Mouse (Mus musculus) cerebellum, adult 18-20 months (tissue): ENCODE results near the gene Pou2f3.

Experiments
- DNase-seq, 2 experiments: peaks; one replicate each; pipeline ENCODE4 v3.0.0; 2021

Pou2f3 gene

DNA sequence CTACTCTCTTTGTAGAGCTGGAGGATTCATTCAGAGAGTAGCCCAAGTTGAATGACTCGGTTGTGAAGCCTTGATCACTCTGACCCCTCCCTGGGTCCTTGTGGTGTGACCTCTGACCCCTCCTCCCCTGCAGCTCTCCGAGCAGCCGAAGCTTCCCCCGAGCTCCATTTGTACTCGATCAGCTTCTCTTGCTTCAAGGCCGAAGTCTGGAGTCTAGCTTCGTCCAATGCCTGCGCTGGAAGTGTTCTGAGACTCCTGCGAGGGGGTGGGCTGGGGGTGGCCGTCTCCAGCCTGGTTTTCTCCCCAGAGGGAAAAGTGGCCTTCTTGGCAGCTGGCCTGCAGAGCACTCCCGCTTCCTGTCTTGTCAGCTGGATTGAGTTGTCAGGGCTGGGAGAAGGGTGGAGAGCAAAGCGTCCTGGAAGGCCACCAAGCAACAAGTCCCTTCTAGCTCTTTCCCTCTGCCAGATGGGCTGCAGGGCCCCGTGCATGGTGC is at the start of gene Pou2f3:
Gene Pou2f3, minus strand, starts transcription at position 180 of the 493 bp plus-strand sequence.
- peak in 1 of 2 experiments; percentile 14 for DNase-seq

DNA sequence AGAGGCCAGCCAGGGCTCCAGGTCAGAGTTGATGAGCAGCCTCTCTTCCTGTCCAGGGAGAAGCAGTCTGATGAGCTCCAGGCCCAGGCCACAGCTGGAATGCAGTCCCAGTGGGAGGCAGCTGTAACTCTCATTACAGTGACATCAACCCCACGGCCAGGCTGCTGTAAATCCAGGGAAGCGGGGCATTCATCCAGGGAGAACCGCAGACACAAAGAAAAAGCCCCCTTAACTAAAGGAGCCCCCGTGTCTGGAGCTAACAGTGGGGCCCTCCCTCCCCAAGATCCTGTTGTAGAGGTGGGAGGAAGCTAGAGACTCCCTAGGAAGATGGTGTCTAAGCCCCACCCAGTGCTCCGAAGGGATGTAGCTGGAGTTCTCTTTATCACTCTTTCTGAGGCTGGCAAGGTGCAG is 43.1 kb upstream of the Pou2f3 start:
- DNase-seq = no peak

DNA sequence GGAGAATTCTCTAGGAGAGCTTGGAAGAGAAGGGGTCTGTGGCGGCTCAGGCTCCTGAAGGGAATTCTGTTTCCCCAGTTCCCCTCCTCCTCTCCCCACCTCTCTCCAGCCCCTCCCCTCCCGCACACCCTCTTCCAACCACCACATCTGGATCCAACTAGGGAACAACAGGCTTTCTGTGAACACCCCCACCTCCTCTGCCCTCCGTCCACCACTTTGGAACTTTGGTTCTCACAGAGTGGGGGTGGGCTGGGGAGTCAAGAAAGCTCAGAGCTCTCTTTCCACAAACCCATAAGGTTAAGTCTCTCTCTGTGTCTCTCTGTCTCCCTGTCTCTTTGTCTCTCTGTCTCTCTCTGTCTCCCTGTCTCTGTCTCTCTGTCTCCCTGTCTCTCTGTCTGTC is 42.6 kb upstream of the Pou2f3 start:
- DNase-seq = no peak

DNA sequence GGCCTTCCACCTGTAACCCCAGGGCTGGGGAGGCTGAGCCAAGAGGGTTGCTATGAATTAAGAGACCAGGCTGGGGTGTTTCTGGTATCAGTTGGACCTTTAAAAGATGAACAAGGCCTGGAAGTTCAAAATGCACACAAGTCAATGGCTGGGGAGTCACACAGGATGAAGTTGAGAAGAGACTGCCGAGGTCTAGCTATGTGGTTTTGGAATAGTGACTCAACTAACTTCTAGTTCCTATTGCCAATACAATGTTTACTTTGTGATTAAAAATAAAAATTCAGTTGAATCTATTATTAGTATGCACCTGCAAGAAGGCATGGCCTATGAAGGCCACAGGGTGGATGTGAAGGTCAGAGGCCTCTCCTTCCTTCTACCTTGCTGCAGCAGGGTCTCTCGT is 41.6 kb upstream of the Pou2f3 start:
- no peak for DNase-seq

DNA sequence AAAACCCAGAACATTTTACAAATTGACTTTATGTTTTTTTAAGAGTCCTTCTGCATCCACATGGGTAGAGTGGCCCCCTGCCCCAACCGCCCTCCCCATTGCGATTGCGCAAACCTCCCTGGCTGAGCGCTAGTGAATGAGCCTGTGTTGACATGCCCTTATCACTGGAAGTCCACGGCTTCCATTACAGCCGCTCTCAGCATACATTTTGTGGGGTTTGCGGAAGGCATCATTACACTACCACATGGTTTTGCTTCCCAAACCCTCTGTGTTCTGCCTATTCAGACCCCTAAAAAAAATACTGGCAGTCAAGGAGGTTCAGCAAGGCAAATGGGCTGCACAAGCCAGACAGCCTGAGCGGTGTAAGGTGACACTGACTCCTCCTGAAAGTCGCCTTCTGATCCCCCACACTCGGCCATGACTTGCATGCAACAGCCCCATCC is 36.6 kb upstream of the Pou2f3 start:
- DNase-seq = no peak

DNA sequence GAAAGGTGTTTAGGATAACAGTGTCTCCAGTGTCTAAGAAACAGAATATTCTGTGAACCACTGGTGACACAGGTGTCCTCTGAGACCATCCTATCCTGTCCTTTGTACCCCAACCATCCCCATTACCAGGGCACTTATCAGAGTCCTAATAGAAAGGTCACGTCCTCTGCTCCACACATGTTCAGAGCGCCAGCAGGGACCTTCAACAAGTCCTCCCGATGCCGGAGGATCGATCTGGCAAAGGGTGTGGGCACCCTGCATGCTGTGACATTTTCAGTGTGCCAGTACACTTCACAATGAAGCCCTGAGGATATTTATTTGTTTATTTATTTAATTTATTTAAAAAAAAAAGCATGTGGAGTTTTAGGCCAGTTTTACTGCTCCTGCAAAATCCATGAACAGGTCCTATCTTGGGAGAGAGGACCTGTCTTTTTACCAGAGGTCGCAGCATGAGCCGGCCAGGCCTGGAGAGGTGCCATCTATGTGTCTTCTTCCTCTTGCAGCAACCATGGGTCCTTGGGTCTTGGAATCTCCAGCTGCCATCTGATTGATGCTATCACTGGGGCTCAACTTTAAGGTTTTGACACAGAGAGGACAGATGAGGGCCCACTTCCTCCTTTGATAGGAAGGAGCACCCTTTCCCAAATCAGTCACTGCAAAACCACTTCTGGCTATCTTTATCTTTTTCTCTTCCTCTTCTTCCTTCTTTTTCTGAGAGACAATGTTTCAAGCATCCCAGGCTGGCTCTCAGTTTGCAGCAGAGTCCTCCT is 35.8 kb upstream of the Pou2f3 start:
- no peak for DNase-seq

DNA sequence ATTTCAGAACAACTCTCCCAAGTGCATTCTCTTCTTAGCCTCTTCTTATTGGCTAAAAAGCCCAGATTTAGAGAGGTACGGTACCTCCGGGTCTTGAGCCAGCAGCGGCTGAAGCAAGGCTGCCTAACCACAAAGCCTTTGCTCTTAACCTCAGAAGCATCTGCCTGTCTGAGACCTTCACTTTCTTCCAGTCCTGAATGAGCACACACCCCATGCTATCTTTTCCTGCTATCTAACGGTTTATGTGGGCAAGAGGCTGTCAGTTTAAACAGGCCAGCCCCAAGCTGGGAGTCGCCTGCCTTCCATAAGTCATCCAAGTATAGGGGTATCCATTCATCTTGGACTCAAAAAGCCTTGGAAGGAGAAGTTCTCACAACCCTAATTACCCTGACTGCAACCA is 32.3 kb upstream of the Pou2f3 start:
- no peak for DNase-seq

DNA sequence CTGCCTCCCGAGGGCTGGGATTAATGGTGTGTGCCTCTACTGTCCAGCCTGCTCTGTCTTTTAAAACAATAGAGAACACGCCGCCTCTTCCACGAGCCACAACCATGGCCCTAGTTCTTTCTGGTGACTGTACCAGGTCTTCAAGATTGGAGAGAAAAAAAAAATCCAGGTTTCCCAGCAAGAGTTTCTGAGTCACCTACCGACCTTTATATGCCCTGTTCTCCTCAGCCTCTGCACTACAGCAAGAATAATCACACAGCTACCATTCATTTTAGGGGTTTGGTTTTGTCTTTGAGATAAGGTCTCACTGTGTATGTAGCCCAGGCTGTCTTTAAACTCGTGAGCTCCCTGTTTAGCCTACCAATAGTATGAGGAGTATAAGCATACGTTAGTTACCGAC is 31.8 kb upstream of the Pou2f3 start:
- no peak for DNase-seq

DNA sequence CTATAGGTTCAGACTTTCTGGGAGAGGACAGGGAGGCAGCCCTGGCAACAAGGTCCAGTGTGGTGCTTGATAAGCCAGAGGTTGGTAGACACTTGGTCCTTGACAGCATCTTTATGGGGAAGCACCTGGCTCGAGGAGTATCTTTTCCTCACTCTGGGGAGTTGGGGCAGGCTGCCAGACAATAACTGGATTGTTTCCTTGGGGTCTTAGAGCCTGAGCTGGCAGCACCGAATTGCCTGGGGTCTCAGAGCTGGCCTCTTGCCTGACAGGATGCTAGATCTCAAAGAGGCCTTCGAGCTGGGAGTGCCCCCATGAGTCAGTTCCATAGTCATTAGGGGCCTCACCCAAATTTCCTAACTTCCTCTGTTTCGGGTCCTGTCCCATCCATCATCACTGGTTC is 31.1 kb upstream of the Pou2f3 start:
- no peak for DNase-seq

DNA sequence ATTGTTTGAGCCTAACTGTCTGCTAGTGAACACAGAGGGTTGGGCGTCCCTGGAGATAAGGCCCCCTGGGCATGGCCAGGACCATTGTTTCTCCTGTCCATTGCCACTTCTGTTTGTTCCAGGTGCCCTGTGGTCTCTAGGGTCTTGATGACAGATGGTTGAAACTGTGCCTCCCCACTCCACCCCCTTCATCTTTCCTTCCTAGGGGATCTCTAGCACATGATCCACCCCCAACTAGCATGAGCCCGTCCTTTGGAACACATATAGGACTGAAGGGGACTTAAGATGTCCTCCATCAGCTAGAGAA is 30.4 kb upstream of the Pou2f3 start:
- DNase-seq = no peak

DNA sequence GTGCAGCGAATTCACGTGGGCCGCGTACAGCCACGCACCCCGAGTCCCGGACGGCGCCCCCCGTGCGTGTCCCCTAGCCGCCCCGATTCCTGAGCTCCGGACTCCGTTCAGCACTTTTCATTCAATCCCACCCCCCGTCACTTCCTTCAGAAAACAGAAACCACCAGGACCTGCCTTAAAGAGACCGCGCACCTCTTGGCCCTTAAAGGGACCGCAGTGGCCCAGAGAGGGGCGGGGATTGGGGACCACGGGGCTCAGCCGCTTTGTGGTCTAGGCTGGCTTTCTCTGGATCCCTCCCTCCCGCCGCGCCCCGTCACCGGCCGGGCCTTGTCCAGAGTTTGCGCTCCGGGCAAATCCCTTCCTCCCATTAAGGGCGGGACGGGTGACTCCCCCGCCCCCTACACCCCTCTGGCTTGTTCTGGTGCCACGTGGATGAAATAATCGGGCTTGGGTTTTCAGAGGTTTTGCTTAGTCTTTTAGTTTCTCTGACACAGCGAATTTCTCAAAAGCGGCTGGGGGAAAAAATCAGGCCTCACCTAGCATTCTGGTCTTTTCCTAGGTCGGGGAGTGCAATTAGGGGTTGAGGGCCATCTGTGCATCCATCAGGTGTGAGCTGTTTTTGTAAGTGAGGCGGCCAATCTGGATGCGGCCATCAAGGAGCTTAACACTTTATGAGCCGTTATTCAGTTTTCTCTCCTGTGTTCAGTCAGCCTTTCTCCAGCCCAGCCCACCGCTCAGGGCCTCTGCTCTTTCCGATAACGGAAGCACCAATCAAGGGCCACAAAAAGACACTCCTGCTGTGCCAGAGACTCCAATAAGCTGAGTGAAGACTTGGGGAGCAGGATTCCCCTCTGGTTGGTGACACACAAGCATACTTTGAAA is 29.8 kb upstream of the Pou2f3 start, which contains the start of gene Oaf:
Gene Oaf, minus strand, starts transcription at position 200 of the 882 bp plus-strand sequence.
- DNase-seq = peak; percentile 20 to 34

DNA sequence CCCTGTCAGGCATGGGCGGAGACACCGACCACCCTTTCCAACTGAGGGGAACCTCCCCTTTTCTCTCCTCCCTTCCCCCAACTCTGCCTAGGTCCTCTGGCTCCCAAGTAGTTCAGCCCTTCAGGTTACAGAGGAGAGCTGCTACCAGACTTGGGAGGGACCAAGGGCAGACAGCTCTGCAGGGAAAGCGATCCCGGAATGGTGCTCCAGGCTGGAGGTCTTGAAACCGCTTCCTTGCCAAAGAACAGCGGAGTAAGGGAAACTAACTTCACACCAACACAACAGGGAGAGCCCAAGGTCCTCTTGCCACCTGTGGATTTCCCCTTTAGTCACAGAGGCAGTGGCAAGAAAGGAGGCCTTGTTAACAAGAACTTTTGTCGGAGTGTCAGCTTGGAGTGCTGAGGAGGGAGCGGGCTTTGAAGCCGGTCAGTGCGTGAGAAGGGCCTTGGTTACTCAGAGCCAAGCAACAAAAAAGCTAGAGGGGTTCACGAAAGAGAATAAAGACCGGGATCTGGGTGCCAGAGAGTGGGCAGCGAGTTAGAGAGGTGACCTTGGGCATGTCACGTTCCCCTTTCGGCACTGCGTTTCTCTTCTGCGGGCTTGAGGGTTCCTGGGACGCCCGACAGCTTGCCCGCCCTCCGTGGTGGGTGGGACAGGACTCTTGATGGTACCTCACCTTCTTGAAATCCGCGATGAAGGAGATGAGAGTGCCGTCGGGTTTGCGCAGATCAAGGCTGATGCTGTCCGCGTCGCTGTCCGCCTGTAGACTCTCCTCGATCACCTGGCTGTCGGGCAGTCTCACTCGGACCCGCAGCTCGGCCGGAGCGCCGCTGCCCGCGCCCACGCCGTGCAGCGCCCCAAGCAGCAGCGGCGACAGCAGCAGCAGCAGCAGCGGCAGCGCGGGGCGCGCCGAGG is 28.7 kb upstream of the Pou2f3 start:
- no peak for DNase-seq

DNA sequence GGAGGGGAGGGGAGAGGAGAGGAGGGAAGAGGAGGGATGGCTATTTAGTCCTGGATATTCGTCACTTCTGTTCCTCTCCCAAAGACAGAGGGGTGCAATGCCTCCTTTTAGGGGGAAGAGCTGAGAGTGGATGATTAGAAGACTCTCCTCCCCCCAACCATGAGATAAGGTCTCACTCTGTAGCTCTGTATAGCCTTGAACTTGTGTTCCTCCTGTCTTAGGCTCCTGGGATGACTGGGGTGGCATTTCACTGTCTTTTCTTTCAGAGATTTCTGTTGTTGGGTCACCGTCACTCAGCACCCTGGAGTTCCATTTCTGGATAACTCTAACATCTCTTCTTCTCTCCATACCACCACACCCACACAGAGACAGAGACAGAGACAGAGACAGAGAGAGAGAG is 28.0 kb upstream of the Pou2f3 start:
- no peak for DNase-seq

DNA sequence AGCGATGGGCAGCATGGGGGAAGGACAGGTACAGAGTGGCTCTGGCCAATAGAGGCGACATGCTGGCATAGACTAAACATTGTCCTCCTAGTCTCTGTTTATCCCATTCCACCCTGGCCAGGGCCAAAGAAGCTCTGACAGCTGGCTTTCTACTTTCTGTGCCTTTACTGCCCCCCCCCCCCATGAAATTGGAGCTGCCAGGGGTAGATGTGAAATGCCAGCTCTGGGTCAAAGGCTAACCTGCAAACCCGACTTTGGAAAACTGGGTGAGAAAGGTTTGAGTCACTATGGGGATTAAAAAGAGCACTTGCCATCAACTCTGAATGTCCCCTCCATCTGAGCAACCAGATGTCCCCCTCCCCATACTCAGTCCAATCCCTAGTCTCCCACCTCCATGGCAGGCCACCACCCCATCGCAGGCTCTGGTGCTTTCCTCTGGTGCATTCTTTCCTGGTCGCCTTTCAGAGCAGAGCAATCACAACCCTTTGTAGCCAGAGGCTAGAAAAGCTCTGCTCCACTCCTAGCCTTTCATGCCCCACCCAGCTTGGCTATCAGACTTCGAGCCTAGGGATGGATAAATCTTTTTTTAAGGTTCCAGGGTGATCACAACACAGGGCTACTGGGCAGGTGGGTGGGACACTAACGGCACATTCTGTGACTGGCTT is 27.1 kb upstream of the Pou2f3 start:
- DNase-seq = no peak

DNA sequence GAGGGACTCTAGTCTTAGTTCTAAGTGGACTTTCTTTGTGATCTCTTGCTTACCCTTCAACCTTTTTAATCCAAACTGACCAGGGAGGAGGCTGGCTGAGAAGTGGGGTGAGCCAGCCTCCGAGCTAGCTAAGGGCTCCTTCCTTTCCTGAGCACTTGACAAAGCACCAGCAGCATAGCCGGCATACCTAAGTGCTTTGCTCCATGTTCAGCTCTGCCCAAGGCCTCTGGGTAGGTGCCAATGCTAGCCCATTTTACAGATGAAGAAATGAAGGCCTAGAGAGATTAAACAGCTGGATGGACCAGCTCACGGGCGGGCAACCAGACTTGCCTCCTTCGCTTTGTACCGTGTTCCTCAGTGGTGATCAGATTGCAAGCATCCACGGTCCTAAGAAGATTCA is 26.4 kb upstream of the Pou2f3 start:
- no peak for DNase-seq

DNA sequence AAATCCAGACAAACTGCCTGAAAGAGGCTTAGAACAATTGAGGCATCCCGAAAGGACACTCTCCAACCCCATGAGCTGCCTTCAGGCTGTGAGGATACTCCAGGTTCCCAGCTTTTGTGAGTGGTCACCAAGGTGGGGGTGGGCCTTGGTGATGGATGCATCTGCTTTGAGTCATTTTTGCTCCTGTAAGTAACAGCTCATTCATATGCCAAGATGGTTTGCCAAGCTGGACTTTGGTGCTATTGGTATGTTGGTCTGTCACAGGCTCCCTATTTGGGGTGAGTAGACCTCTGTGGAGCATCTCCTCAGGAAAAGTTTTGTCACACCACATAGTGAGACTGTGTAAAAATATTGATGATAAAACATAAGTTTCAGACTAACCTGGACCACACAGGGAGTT is 25.9 kb upstream of the Pou2f3 start:
- DNase-seq = no peak

DNA sequence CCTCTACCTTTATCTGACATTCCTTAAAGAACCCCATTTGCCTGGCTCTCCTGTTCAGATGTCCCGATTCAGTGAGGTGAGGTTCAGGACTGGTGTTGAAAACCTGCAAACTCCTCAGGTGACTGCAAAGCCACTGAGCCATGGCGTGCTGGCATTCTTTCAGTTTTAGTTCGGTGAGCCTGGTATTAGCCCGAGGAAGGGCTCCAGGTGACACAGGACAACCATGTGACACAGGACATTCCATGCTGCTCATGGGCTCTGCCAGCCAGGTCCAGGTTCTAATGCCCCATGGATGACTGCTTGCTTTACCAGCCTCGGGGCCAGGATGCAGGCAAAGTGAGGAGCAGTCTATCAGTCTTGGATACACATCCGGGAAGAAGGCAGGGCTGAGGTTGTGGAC is 25.2 kb upstream of the Pou2f3 start:
- DNase-seq = no peak

DNA sequence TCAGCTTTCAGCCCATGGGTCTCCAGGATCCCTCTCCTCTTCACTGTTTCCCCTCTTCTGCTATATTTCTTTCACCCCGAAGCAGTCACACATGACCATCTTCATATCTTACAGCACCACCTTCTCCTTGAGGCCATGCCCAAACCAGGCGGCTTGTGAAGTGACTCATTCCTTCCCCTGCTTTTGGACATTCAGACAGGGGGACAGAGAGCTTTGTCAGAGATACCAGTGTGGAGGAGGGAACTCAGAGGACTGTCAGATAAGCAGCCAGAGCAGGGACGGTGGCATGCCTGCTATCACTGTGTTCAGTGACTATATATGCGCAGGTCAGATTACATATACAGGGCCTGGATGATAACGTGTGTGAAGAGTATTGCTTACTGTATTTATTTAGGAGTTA is 24.3 kb upstream of the Pou2f3 start:
- DNase-seq = no peak

DNA sequence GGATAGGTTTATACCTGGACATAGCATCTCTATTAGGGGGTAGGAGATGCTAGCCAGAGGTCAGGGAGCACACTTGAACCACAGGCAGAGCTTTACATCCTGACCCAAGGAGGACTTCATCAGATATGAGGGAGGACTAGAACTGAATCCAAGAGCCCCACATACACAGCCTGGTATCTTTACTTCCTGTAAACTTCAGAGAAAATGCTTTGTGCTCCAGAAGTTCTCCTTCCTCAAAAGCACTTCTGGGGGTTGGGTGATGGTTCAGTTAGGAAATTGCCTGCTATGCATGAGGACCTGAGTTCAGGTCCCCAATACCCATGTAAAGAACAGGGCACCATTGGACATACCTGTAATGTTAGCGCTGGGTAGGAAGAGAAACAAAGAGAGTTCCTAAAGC is 23.3 kb upstream of the Pou2f3 start:
- DNase-seq = no peak

DNA sequence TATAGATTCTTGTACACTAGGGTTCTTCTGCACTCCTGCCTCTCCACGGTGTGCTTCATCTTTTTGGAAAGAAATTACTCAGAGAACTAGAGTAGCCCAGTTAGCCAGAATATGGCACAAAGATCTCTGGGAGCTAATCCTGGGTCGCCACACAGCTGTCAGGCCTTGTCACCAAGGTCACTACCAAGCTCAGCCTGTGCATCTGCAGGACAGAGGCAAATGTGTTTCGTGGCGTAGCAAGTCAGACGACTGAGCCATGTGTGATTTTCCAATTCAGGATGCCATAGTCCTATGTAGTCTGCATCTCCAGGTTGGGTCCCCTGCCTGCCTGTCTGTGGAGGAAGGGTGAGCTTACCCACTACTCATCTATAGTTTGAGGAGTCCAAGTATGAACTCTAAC is 22.9 kb upstream of the Pou2f3 start:
- no peak for DNase-seq

DNA sequence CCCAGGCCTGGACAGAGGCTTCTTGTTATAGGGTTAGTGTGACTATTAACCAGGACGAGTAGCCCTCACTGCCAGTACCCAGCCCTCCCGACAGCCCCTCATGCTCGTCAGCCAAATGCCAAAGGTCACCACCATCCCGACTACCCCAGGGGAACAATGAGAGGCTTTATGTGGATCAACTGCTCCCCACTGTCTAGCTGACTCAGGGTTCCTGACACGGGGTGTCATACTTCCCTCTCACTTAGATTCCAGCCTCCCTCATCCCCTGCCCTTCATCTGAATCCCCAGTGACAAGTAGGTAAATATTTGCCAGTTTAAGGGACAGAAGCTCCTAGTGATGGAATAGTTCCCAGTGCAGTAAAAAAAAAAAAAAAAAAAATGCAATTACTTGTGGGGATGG is 22.1 kb upstream of the Pou2f3 start:
- no peak for DNase-seq

DNA sequence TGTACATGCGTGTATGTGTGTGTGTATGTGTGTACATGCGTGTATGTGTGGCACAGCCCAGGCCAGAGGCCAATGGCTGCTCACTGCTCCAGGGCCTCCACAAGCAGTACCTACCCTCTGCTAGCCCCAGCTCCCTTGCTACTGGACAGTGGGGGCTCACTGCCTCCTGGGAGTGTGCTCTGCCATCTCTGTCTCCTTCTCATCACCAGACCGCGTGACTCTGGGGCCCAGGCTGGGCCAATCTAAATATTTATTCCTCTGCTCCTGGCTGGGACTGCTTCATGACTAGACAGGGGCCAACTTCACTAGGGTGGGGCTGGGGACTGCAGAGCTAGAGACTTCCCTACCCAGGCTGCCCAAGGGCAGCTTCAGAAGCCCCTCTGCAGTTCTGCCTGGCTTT is 21.6 kb upstream of the Pou2f3 start:
- no peak for DNase-seq

DNA sequence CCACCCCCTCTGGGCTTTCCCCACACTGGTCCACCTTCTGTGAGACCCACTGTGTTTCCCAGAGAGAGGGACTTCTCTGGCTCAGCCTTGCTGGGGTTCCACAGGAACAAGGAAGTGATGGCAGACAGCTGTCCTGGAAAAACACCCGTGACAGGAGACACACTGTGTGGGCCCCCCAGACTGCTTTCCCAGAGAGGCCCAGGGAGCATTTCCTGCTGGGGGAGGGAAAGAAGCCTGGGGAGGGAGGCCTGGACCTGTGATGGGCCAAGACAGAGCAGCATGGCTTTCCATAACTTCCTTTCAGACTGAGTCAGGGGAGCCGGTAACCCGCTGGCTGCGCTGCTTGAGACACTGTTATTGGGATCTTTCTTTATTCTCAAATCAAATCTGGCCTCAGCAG is 20.7 kb upstream of the Pou2f3 start:
- DNase-seq = no peak
